Mouse (Mus musculus) cerebellum, postnatal 10 days (tissue): ENCODE results near the gene Uxt.
A peak's percentile ranks its signal among the peaks of the same experiment; 100 is the strongest.

Experiments used
- DNase-seq, 2 experiments: peaks; one replicate each; pipeline ENCODE4 v3.0.0; 2021; ENCODE audit warnings: mixed read lengths in 2 of 2

Uxt gene

GRCm38 (mm10) chrX:20961477-20962378 is at the start of gene Uxt:
TSS of gene Uxt (minus strand) at chrX:20962017.
- peak; percentile 92 to 94 for DNase-seq

DNA sequence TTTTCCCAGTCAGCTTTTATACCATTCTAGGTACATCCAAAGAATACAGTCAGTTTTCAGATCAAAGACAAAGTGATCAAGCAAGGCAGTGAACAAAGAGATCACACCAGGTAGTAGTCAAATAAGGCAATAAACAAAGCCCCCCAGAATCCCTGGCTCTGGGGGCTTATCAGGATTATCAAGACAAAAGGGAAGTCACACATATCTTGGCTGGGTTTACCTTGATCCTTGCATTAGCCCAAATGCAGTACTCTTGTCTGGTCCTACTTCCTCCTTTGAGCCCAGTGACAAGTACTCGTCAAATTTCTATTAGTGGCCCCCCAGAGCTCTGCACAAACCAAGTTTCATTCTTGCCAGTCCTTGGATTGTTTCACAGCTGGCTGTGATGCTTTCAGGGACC is 19.1 kb upstream of the Uxt start:
- DNase-seq: no peak

DNA sequence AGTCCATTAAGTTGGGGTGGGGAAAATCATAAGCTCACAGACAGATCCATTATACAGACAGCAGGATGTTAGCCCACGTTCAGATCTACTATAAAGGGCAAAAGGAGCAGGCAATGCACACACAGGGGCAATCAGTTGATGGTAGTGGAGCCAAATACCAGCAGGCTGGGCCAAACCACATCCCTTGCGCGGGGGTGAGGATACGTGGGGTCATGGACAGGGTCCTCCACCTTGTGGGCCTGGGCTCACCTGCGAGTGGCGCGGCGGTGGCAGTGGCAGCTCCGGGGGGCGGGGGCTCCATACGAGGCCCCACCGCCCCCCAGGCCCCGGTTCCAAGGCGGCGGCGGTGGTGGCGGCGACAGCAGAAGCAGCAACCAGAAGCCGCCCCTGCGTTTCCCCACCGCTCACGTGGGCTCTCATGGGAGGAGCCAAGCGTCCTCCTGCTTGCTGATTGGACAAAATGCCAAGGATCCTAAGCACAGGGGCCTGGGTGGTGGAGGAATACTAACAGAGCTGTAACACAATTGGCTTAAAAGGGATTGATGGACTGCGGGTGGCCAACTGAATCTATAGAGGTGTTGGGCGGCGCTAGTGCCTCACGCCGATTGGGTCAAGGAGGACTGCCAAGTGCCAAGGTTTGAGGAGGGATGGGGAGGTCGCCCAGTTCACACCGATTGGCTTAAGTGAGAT is 11.5 kb downstream of the Uxt start, which contains the start of gene Elk1:
Elk1 (minus strand) TSS at position 418 of the 690 bp plus-strand sequence.
- DNase-seq: peak; percentile 88 to 91

DNA sequence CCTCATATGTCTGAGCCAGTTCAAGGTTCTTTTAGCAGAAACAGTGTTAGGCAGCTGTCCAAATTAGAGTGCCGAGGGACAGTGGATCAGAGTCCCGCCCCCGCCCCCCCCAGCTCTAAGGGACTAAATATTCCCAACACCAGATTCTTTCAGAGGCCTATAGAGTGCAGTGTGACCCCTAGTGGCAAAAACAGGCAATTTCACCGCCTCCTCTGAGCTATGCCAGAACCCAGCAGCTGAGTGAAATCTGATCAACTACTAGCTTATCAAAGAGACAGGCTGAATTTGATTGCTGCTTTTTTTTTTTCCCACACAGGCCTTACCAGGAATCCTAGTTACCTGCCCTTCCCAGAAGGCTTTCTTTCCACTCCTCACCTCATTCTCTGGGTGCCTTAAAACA is 15.8 kb downstream of the Uxt start:
- peak; percentile 73 to 77 for DNase-seq

DNA sequence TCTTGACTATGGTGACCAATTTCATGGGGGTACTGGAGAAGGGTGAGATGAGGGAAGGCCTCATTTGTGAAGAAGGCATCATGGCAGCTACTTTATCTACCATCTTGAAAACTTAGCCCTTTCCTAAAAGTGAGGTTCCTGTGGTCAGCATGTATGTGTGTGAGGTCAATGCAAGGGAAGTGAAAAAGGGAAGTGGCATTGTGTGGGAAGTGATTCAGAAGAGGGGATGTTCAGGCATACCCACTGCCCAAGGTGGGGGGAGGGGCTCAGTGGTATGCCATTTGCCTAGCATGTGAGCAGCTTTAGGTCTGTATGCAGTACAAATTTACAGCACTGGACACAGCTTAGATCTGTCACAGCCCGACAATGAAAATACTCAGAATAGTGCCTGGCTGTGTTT is 29.9 kb downstream of the Uxt start:
- no peak for DNase-seq

DNA sequence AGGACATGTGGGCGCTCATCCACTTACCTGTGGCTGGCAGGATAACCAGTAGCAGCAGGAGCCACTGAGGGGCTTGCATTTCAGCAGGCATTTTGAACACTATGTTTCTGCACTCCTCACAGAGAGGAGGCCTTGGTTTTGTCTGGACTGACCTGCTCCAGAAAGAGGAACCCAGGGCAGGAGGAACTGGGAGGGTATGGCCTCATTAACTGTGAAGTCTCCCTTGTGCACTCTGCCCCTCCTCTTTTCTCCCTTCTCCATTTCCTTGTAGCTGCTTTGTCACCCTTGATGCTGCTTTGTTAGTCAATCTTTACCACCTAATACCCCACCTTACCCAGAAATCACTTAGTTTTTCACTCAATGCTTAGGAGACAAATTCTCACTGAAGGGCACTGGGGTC is 30.5 kb downstream of the Uxt start, which contains the start of gene Cfp:
Cfp (minus strand) TSS at position 192 of the 400 bp plus-strand sequence.
- DNase-seq: no peak

DNA sequence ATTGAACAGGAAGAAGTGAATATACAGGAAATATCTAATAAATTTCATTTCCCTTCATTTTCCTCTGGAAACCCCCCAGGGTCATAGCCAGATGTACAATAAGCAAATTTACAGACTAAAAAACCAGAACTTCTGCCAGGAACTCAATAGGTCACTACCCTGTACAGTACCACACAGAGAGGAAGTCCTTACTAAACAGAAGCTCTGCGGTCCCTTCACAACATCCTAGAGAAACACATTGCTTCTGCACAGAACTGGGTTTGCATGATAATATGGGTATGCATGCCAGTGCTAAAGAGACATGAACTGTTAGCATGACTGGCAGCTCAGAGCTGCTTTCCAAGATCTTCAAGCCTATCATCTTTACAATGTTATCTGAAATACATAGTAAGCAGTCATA is 32.0 kb downstream of the Uxt start:
- no peak for DNase-seq

GRCm38 (mm10) chrX:20924976-20925375 is 36.8 kb downstream of the Uxt start:
- no peak for DNase-seq

- DNase-seq: no peak
Observed at GRCm38 (mm10) chrX:20923506-20923905, 38.3 kb downstream of the Uxt start.

- peak in 1 of 2 experiments; percentile 12 for DNase-seq
Observed at GRCm38 (mm10) chrX:20921366-20921765, 40.5 kb downstream of the Uxt start.

- peak; percentile 89 to 93 for DNase-seq
Observed at GRCm38 (mm10) chrX:20920844-20921364, 40.9 kb downstream of the Uxt start, which contains the start of gene Syn1. TSS of gene Syn1 (minus strand) at chrX:20921004.

DNA sequence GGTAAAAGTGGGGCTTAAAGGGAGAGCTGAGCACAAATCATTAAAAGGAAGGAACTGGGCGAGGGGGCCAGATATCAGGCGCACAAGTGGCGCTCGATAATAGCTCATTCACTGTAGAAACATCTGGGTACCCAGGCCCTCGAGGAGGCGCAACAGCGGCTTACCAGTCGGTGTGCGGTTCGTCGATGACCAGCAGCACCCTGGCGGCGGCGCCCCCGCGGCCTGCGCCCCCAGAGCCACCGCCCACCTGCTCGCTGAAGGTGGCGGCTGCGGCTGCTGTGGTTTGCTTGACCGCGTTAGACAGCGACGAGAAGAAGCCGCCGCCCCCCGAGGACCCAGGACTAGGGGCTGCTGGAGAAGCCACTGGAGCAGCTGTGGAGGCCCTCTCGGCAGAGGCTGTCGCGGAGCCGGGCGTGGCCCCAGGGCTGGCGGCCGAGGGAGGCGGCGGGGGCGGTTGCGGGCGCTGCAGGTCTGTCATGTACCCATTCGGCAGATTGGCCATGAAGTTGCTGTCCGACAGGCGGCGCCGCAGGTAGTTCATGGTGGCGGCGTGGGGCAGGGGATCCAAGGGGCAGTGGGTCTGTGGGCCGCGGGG is 41.5 kb downstream of the Uxt start:
- DNase-seq: no peak

DNA sequence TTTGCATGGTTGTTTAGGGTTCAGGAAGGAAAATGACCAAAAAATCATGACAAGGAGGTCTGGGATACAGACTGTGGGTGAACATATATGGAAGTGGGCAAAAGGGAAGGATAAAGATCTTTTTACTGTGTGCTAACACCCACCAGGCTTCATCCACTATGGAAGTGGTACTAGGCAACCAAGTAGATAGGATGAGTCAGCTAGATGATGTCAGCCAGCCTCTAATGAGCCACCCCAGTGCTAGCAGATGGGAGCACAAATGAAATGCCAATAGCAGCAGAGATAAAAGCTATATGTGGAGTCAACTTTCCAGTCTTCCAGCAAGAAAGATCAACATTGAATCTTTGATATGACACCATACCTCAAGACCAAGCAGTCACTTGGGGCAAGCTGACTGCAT is 46.7 kb downstream of the Uxt start:
- no peak for DNase-seq

DNA sequence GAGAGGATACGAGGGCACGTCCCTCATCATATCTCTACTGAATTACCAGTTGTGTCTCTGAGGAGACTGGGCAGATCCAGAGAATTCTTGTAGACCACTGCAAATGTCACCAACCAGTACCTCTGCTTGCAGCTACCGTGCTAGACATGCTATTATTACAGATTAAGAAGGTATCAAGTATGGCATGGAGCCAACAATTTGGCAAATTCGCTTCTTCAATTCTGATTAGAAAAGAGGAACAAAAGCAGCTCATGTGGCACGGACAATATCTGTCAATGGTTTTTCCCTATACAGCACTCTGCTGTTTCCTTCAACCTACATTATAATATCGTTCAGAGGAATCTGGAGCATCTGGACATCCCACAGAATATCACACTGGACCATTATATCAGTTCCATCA is 48.1 kb downstream of the Uxt start:
- no peak for DNase-seq

DNA sequence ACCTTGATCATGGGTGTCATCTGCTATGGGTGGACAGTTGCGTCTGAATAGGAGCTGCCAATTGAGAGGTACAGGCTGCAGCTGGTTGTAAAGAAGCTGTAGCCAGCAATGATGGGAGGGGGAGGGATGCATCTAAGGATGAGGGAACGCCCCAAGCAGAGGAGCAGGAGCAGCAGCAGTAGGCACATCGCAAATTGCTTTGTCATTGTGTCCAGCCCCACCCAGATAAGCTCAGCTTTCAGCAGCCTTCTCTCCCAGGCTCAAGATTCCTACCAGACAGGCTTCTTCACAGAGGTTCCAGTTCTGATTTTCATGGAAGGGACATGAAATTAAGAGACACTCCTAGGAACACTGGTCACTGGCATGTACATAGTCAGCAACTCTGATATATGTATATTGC is 51.7 kb downstream of the Uxt start:
- no peak for DNase-seq
